Mouse (Mus musculus) thymus, postnatal 36 days (tissue): ENCODE data around the gene Ptprk.

ENCODE experiments used
- DNase-seq, 2 experiments: peaks; one replicate each; pipeline ENCODE4 v3.0.0; 2022; ENCODE audit warnings: mixed read lengths in 2 of 2

The Ptprk gene

DNA sequence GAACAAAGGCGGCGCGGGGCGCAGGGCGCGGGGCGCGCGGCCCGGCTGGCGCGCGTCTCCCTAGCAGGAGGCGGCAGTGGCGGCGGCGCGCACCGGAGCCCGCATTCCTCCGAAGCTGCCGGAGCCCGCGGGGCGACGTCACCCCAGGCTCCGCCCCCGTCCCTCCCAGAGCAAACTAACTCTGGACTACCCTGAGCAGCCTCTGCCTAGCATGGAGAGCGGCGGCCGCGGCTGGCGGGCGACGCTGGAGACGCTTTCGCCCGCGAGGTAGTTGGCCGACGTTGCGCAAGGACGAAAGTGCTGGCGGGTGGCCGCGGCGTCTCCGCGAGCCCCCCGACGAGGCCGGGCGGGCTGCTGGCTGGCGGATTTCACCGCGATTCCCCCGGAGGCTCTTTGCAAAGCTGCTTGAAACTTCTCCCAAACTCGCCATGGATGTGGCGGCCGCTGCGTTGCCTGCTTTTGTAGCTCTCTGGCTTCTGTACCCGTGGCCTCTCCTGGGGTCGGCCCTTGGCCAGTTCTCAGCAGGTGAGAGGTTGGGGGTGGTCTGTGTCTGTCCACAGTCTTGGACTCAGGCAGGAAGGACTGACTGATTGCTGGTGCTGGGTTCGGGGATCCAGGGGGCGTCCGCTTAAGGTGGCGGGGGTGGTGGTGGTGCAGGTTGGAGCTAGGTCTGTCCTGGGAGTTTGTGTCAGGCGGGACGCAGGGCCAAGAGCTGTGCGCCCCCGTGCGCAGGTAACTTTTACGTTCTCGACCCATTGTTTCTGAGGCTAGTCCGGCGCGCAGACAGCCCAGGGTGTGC lies at the start of gene Ptprk:
Gene Ptprk (plus strand): TSS at position 168 of the 799 bp plus-strand sequence.
- peak; percentile 33 to 57 for DNase-seq

DNA sequence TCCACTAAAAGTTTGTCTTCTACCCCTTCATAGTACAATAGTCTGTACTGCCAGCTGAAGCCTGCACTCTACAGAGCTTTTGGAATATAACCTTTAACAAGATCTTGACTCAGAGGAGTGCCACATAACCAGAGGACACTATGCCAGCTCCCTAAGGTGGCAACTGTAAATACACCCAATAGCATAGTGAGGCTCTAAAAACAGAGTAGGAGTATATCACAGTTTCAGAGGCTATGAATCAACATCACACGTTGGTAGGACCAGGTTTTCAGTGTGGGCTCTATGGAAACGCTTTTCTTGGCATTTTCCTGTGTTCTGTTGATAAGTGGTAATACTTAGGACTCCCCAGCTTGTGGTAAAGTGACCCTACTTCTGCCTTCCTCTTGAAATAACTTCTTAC lies 46.8 kb upstream of the Ptprk start:
- DNase-seq = no peak

DNA sequence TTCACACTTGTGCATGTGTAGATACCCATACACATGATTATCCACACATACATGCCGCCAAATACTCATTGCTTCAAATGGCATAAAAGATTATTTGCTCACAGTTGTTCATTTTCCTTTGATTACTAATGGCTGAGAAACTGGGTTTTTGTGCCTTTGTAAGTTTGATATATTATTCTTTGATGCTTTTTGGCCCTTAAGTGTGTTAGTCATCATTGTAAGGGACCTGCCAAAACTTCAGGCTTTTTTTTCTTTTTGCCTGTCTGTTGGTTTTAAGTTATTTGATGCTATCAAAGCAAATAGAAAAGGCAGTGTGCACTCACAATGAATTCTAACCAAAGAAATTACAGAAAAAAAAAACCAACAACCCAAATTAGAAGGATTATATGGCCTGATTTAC lies 38.2 kb upstream of the Ptprk start:
- no peak for DNase-seq

DNA sequence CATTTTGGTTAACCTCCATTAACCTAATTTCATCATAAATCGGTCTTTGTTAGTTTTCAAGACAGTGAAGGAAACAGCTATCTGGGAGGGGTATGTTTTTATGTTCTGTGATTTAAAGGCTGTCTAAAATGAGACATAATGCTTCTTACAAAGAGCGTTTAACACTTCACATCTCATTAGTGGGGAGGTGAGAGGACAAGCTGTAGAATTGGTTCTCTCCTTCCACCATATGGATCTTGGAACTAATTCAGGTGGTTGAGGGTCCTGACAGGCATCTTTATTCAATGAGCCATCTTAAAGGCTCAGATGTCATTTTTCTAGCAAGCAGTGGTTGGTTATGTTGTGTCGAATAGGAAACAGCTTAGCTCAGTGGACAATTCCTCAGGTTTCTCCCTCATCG lies 19.9 kb upstream of the Ptprk start:
- DNase-seq = no peak

DNA sequence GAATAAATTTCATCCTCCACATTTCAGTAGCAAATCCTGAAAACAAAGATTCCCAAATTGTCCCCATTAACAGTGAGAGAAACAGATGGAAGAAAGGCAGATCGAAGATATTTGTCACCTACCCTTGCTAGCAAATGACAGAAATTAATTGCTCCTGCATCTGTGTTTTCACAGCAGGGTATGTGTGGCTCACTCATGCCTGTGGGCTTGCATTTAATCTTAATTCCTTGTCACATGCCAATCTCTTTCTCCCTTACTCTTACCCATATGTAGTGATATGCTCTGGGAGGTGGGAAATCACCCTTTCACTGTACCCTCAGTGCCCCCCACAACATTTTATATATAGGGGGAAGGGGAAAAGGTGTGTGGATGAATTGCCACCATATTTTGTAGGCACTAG lies 15.4 kb upstream of the Ptprk start:
- DNase-seq = no peak

DNA sequence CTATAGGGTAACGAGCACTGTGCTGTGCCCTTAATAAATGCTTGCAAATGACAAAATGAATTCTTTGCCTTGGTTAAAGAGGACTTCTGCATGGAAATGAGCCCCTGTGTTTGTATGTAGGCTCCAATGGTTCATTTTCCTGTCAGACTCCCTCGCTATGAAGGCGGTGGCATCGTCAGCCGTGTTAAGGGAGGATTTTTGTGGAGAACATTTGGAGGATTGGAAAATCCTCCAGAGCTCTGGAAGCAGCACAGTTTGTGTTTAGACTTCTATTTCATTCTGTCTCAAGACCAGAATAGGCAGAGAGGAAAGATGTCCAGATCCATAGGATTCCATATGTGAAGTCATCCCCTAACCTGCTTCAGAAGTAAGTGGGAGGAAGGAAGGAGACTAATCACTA lies 6.6 kb upstream of the Ptprk start:
- DNase-seq = no peak

DNA sequence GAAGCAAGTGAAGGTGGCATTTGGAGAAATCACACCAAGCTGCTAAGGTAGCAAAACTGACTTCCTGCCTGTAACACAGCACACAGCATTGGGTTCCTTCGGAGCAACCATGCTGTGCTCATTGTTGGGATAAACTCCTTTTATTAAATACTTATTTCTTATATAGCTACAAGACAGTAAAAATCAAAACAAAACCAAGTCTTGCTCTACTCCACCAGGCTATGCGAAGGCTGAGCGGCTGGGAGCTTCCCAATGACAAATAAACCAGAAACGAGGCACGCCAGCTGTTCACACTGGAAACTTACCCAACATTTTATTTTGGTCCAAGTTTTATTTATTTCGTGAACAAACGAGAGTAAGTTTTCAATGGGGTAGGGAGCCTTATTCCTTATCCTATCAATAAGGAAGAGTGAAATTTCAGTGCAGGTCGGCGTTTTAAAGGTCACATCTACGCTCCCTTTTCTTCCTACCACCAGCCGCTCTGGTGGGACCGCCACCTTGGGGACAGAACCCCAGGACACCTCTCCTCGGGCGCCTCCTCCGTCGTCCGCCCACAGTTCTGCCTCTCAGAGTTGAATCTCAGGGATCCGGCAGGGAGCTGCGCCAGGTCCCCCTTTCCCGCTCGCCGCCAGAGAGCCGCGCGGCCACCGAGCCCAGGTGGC lies 498 bp upstream of the Ptprk start:
- no peak for DNase-seq

DNA sequence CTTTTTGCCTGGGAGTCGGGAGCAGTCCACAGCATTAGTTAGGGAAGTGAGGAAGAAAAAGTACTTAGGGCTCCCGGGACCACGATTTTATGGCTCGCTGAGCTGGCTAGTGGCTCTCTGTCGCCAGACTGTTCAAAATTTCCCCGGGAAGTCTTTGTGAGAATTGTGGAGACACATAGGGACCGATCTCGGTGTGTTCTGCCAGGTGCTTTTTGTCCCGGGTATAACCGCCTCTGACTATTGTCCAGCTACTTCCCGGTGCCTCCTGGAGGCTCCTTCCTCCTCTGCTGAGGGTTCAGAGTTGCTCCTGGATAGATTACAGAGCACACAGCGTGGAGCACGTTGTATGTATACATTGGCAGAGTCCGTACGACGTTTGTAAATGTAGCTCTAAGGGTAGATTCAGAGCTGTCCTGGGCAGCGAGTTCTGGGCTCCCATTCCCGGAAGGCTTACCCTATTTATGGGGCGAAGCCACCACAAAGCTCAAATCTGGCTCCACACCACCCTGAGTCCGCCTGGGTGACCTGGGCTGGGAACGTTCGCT lies 943 bp downstream of the Ptprk start:
- DNase-seq = no peak

DNA sequence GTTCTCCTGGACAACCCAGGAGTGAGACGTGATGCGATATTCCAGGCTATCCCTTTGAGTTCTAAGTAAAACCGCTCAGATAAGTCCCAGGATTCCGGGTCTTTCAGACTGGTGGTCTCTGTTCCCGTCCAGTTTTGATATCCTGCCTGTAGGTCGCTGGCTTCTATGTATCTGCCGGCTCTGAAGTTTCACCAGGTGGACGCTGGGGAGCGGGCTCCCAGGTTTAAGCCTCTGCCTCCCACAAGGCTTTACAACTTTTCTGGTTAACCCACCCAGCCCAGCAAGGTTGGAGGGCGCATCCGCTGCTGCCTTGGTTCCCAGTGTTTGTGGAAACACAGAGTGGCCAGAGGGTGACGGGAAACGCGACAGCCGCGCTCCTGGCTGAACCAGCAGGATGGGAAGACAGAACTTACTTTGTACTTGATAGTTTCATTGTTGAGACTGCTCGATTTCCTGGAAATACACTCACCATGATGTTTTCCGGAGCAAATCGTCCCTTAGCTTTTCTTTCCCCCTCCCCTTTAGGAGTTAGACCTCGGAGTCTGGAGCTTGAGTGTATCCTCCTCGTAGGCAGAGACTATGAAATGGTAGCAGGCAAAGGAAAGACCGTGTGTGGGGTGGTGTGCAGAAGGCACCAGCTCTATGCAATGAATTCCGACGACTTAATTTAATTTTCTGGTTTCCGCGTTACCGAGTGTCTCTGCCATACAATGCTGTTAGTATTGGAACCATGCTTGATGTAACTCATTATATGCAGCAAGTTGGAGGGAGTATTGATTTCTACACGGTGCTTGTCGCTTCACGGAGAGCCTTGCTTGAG lies 1.6 kb downstream of the Ptprk start:
- no peak for DNase-seq

DNA sequence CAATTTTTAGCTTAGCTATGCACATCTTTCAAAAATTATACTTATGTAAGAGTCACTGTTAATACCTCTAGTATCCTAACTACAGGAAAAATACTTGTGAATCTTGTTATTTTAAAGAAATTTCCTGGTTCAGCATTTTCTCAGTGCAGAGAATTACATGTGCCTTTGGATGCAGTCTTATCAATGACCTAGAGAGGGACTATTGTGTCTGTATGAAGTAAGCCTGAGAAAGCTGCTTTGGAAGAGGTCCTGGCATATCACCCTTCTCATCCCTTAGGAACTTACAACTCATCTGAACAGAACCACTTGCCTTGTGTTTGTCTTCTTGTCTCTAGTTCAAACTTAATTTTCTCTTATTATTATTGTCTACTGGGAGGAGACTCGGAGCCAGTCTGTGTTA lies 3.6 kb downstream of the Ptprk start:
- no peak for DNase-seq

DNA sequence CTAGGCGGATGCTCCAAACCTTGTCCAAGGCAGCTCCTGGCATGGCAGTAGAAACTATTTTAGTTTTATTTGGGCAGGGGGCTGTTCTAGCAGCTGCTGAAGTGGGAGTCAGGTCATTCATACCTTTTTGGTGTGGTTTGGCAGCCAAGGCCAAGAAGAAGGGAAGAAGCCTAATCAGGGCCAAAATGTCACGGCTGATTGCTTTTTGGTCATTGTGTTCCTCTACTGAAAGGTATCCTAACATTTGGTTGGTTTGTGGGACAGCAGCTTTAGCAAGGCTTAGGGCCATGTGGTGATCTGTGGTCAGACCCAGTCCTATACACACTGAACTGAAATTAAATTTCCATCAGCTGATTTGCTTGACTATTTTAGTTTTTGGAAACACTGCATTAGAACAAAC lies 6.6 kb downstream of the Ptprk start:
- DNase-seq = no peak

DNA sequence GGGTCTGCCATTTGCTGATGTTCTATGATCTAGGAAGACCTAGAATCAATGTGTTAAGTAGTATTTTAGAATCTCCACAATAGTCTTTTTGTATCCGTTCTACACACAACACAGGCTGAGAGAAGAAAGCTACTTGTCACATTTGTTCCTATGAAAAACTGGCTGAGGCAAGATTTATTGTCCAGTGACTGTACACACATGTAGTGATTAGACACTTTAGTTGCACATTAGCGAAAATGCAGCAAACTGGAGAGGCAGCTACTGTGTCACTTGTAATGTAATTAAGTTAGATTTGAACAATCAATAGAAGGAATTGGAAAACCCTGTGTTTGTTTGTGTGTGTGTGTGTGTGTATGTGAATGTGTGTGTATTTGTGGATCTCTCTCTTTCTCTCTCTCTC lies 8.6 kb downstream of the Ptprk start:
- DNase-seq = no peak

DNA sequence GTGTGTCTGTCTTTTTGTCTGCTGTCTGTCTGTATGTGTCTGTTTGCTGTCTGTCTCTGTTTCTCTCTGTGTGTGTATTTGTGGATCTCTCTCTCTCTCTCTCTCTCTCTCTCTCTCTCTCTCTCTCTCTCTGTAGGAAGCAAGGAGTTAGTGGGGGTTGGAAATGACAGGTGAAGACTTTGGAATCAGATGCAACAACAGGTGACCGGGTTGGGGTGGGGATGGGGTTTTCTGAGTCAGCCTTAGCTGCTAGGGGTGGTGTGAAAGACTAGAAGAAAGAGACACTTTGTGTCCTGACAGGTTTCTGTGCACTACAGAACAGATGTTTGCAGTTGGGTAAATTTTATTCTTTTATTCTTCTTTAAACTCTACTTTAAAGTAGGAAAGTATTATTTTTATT lies 9.0 kb downstream of the Ptprk start:
- no peak for DNase-seq

DNA sequence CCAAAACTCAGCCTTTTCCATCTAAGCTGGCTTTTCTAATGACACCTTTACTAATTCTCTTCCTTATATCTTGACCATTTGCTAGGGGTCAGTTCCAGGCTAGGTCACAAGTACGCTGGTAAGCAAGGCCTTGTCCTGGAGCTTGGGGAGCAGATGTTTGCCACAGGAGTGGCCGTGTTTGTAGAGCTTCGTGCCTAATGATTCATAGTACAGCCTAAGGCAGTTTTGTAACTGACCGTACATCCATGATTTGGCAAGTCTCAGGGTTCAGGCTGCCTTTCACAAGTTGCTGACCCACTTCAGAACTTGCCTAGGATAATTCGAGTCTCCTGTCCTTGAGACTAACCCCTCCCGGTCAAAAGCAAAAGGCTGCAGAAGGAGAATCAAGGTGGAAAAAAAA lies 12.7 kb downstream of the Ptprk start:
- no peak for DNase-seq

DNA sequence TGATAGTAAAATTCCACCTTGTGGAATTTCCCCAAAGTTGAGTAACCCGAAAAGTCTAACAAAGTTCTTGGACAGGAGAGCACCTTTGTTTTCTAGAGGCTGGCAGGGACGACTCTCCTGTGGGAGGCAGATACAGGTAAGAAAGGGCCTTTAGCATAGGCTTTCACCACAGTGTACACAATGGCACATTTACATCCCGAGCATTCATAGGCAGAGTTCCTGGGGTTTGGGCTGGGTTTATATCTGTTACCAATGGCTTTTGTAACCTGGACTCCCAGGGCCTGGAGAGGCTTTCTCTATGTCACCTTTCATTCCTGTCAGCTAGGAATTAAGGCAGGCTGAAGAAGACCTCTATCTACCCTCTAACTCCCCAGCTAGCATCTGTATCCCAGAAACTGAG lies 13.1 kb downstream of the Ptprk start:
- no peak for DNase-seq

DNA sequence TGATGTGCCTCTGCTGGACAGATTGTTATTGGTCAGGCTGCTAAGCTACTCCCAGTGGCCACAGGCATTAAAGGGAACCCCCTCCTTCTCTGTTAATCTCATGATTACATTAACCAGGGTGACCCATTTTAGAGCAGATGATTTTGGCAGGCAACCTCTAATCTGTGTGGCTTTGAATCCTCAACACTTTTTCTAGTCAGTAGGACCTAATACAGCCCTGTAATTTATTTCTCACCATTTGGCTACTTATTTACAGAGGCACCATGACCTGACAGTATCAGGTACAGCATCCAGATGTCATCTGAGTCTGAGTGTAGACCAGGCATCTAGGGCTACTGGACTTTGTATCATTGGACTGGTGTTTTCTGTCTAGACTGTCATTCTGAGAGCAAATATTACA lies 21.4 kb downstream of the Ptprk start:
- no peak for DNase-seq

DNA sequence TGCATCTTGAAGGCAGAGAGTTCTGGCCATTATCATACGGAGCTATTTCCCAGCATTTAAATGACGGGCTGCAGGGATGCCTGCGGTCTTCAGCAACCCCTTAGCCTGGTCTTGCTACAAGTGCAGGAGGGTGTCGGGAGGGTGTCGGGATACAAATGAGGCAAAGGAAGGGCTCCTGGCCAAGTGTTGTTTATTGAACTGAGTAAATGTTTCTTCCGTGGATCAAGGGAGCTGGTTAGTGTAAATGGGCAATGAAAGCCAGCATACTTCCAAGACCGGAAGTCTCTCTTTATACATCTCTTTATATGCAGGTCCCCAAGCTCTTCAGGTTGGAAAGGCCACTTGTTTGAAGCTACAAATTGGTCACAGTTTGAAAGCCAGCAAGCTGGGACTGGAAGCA lies 23.0 kb downstream of the Ptprk start:
- DNase-seq = no peak

DNA sequence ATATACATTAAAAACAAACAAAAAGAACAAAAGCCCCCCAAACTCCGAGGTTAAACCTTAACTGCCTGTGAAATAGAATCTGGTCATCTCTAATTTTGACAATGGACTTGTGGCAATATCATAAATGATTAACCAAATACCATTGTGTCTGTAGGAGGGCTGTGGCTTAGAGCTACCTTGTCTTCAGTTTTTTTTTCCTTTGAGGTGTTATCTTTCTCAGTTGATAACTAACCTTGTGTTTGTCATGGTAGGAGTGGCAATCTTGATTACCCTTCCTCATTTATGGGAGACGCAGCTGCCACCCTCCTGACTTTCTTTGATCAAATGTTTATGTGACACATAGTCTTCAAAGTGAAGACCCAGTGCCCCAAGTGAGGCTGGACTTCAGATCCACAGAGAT lies 24.3 kb downstream of the Ptprk start:
- no peak for DNase-seq

DNA sequence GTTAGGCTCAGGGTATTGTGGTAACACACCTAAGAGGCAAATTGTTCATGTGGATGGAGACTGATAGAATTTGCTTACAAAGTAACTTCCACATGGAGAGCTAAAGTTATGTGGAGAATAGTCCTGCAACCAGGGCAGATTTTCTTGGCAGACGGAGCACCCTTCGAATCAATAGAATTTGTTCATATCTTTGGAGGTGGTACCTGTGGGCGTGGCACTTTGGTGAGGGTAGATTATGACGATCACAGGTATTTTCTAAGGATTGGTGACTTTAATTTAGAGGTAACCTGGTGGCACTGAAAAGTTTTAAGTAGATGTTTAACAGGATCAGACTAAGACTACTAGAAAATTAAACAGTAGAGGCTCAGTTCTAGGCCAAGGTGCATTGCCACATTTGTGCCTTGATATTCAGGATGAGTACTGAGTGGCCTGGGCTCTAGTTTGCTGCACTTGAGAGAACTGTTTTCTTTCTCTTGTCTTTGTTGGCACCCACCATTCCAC lies 28.8 kb downstream of the Ptprk start:
- DNase-seq = no peak

DNA sequence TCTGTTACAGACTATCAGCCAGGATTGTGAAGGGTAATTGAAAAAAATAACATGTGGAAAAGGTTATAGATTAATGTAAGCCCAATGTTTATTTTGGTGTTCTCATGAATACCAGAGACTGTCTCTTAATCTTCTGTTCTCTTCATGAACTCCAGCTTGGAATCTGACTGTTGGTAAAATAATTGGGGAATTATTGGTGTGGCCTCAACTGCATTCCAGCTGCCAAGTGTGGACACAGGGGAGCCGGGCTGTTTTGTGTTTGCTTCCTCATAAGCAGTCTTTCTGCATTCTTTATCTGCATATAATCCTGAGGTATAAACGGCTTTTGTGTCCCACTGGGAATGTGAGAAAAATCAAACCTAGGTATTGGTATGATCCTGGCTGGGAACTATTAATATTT lies 29.3 kb downstream of the Ptprk start:
- DNase-seq = no peak

DNA sequence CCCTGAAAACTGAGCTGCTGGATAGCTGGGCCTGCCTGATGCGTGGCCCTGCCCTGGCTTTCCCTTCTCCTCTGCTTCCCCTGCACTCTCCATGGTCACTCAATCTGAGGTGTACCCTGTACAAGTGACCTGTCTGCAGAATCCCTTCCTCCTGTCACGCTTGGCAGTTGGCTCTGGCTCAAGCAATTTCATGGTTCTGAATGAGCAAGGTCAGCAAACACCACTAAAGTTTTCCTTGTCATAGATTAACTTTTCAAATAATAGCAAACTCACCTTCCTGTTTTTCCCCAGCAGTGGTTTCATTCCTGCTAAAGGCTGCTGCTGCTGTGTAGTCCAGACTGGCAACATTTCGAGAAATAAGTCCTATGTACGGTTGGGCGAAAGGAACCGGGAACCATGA lies 30.6 kb downstream of the Ptprk start:
- DNase-seq = no peak

DNA sequence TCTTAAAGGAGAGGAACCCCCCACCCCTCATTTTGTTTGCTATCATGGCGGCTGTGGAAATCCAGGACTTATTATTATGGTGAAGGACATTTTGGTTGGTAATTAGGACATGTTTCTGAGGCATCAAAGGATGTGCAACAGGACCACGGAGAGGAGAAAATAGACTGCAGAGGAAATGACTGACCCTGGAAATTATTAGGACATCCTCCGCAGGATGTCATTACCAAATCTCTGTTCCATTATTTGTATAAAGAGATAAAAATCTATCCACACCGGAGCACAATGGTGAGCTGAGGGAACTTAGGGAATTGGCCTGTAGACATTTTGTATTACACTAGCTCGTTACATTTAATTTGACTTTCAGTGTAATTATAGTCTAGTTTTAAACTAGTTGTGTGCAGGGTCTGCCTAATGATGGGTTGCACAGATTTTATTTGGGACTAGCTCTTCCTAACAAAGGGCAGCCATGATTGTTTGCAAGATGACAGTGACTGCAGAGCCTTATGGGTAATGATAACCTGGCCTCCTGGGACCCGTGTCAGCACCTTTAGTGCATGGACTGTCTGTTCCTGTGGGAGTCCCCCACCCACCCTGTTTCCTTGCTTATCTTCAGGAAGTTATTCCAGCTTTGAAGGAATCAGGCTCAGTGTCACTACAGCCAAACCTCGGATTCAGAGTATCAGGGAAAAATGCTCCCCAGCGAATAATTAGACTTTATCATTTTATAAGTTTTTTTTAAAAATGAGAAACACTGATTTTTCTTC lies 38.4 kb downstream of the Ptprk start:
- DNase-seq = no peak

DNA sequence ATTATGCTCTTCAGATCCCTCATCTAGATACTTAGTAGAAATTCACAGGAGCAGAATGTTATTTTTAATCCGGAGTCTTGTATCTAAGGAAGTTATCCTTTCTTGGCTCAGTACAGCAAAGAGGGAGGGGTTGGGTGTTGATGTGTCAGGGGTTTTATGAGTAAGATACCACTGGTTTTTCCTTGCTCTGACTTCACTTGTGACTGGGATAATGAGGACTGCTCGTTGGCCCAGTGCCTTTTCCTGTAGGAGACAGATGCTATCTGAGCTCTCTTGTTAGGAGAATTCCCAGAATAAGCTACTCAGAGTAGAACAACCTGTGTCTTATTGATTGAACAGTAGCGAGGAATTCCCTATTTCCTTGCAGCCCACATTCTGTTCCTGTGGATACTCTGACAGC lies 39.3 kb downstream of the Ptprk start:
- no peak for DNase-seq
